Mouse (Mus musculus) midbrain, embryonic 15.5 days (tissue): ENCODE measurements at regions not wholly inside any gene's neighbourhood (a gene's known extent, or its start where the extent isn't known, plus 50 kb on each side); places are given as distances from the start of the nearest gene placed in this dataset.

Source experiments
- ATAC-seq: fragments of 200-750 bp; cut with Nextera tagmentation; replicated peaks from 2 replicates; pipeline ENCODE4 v1.8.0; 2017; ENCODE audit warnings: moderate TSS enrichment
- H3K27ac ChIP-seq: fragments of 300-500 bp; sonication (generic); 2 replicates; pipeline ENCODE4 v1.5.1; 2015; ENCODE audit warnings: mild to moderate bottlenecking, inconsistent platforms
- H3K27me3 ChIP-seq: fragments of 300-500 bp; sonication (generic); replicated peaks from 2 replicates; pipeline ENCODE4 v1.6.1; 2015; ENCODE audit warnings: inconsistent platforms
- H3K36me3 ChIP-seq: fragments of 300-500 bp; sonication (generic); replicated peaks from 2 replicates; pipeline ENCODE4 v1.6.1; 2015; ENCODE audit warnings: inconsistent platforms
- H3K4me1 ChIP-seq: fragments of 300-500 bp; sonication (generic); 2 replicates; pipeline ENCODE4 v1.6.1; 2015; ENCODE audit warnings: inconsistent platforms
- H3K4me2 ChIP-seq: fragments of 300-500 bp; sonication (generic); 2 replicates; pipeline ENCODE4 v1.6.1; 2015; ENCODE audit warnings: inconsistent platforms, mild to moderate bottlenecking, moderate library complexity
- H3K4me3 ChIP-seq: fragments of 300-500 bp; sonication (generic); 2 replicates; pipeline ENCODE4 v1.5.1; 2015; ENCODE audit warnings: mild to moderate bottlenecking, inconsistent platforms
- H3K9ac ChIP-seq: fragments of 300-500 bp; sonication (generic); 2 replicates; pipeline ENCODE4 v1.6.1; 2015; ENCODE audit warnings: mild to moderate bottlenecking, inconsistent platforms
- H3K9me3 ChIP-seq: fragments of 300-500 bp; sonication (generic); 2 replicates; pipeline ENCODE4 v1.6.1; 2016; ENCODE audit warnings: inconsistent platforms
- WGBS: fragments of 180-500 bp; shearing (Covaris S2); methylation state at CpG from one replicate; pipeline ENCODE4 v1.1.7; 2015; ENCODE audit warnings: mixed read lengths; 5-methylcytosine and 5-hydroxymethylcytosine counted together

GRCm38 (mm10) chr19:59649421-59649820 is 191.2 kb downstream of the Emx2 start:
- ATAC-seq, result no peak
- H3K4me2 ChIP-seq, result no peak overlapping the region
- H3K4me3 ChIP-seq, result no peak overlapping the region
- no peaks in the 10 kb centered on the region for H3K9me3 ChIP-seq
- 64% methylated on average over 5 of the region's 5 CpGs for WGBS
- H3K4me1 ChIP-seq, result peaks cover 8% of the 10 kb centered on the region
- no peaks in the 10 kb centered on the region for H3K27me3 ChIP-seq
- no peaks in the 10 kb centered on the region for H3K36me3 ChIP-seq
- H3K27ac ChIP-seq, result no peak overlapping the region
- no peak overlapping the region for H3K9ac ChIP-seq

GRCm38 (mm10) chr19:59650611-59651329 is 192.6 kb downstream of the Emx2 start:
- WGBS, result 54% methylated on average over 10 of the region's 10 CpGs
- no peak overlapping the region for H3K4me3 ChIP-seq
- H3K27me3 ChIP-seq, result no peaks in the 10 kb centered on the region
- H3K27ac ChIP-seq, result no peak overlapping the region
- H3K4me2 ChIP-seq, result no peak overlapping the region
- no peaks in the 10 kb centered on the region for H3K36me3 ChIP-seq
- ATAC-seq, result no peak
- H3K9me3 ChIP-seq, result no peaks in the 10 kb centered on the region
- peaks cover 8% of the 10 kb centered on the region for H3K4me1 ChIP-seq
- H3K9ac ChIP-seq, result no peak overlapping the region

- no peaks in the 10 kb centered on the region for H3K9me3 ChIP-seq
- no peak overlapping the region for H3K4me3 ChIP-seq
- H3K27me3 ChIP-seq, result no peaks in the 10 kb centered on the region
- H3K36me3 ChIP-seq, result no peaks in the 10 kb centered on the region
- peaks cover 8% of the 10 kb centered on the region for H3K4me1 ChIP-seq
- H3K27ac ChIP-seq, result no peak overlapping the region
- 56% methylated on average over 18 of the region's 18 CpGs for WGBS
- no peak overlapping the region for H3K9ac ChIP-seq
- no peak for ATAC-seq
- no peak overlapping the region for H3K4me2 ChIP-seq
These were observed 195.6 kb downstream of the Emx2 start for GRCm38 (mm10) chr19:59653631-59654367.

- Histone ChIP-seq H3K9me3 (no peaks in the 10 kb centered on the region), H3K4me1 (peaks cover 8% of the 10 kb centered on the region), H3K4me2 (no peak overlapping the region), H3K36me3 (no peaks in the 10 kb centered on the region), H3K27me3 (no peaks in the 10 kb centered on the region), H3K4me3 (no peak overlapping the region), H3K27ac (no peak overlapping the region), H3K9ac (no peak overlapping the region)
- ATAC-seq, result no peak
- 91% methylated on average over 2 of the region's 2 CpGs for WGBS
These were observed 197.1 kb downstream of the Emx2 start for GRCm38 (mm10) chr19:59655321-59655720.

GRCm38 (mm10) chr19:59669793-59670192 is 211.6 kb downstream of the Emx2 start:
- Histone ChIP-seq H3K4me2 (no peak overlapping the region), H3K4me3 (no peak overlapping the region), H3K36me3 (no peaks in the 10 kb centered on the region), H3K27me3 (no peaks in the 10 kb centered on the region), H3K27ac (no peak overlapping the region), H3K4me1 (no peaks in the 10 kb centered on the region), H3K9ac (no peak overlapping the region), H3K9me3 (no peaks in the 10 kb centered on the region)
- no peak for ATAC-seq

- Histone ChIP-seq H3K27me3 (no peaks in the 10 kb centered on the region), H3K36me3 (no peaks in the 10 kb centered on the region), H3K9ac (no peak overlapping the region), H3K9me3 (no peaks in the 10 kb centered on the region), H3K27ac (no peak overlapping the region), H3K4me2 (no peak overlapping the region), H3K4me1 (no peaks in the 10 kb centered on the region), H3K4me3 (no peak overlapping the region)
- ATAC-seq, result no peak
These were observed 215.4 kb downstream of the Emx2 start for GRCm38 (mm10) chr19:59673537-59673936.

- ATAC-seq, result no peak
- WGBS, result 64% methylated on average over 7 of the region's 7 CpGs
- H3K27ac ChIP-seq, result no peak overlapping the region
- no peak overlapping the region for H3K4me2 ChIP-seq
- no peak overlapping the region for H3K4me3 ChIP-seq
- H3K9me3 ChIP-seq, result no peaks in the 10 kb centered on the region
- H3K36me3 ChIP-seq, result no peaks in the 10 kb centered on the region
- H3K9ac ChIP-seq, result no peak overlapping the region
- H3K27me3 ChIP-seq, result no peaks in the 10 kb centered on the region
- no peaks in the 10 kb centered on the region for H3K4me1 ChIP-seq
These were observed 221.0 kb downstream of the Emx2 start for GRCm38 (mm10) chr19:59679191-59679590.

GRCm38 (mm10) chr19:59680356-59680755 is 222.2 kb downstream of the Emx2 start:
- Histone ChIP-seq H3K4me2 (no peak overlapping the region), H3K4me1 (no peaks in the 10 kb centered on the region), H3K36me3 (no peaks in the 10 kb centered on the region), H3K9me3 (no peaks in the 10 kb centered on the region), H3K9ac (no peak overlapping the region), H3K27me3 (no peaks in the 10 kb centered on the region), H3K4me3 (no peak overlapping the region), H3K27ac (no peak overlapping the region)
- ATAC-seq, result no peak
- 91% methylated on average over 4 of the region's 4 CpGs for WGBS

- no peak overlapping the region for H3K4me2 ChIP-seq
- no peak overlapping the region for H3K9ac ChIP-seq
- H3K9me3 ChIP-seq, result no peaks in the 10 kb centered on the region
- no peak overlapping the region for H3K27ac ChIP-seq
- no peak overlapping the region for H3K4me3 ChIP-seq
- no peak for ATAC-seq
- no peaks in the 10 kb centered on the region for H3K36me3 ChIP-seq
- H3K4me1 ChIP-seq, result no peaks in the 10 kb centered on the region
- no peaks in the 10 kb centered on the region for H3K27me3 ChIP-seq
- WGBS, result 83% methylated on average over 7 of the region's 7 CpGs
These were observed 226.1 kb downstream of the Emx2 start for GRCm38 (mm10) chr19:59684292-59684691.

GRCm38 (mm10) chr19:59685826-59686717 is 227.9 kb downstream of the Emx2 start:
- no peak for ATAC-seq
- Histone ChIP-seq H3K4me2 (no peak overlapping the region), H3K9ac (no peak overlapping the region), H3K9me3 (no peaks in the 10 kb centered on the region), H3K27me3 (no peaks in the 10 kb centered on the region), H3K4me1 (no peaks in the 10 kb centered on the region), H3K4me3 (no peak overlapping the region), H3K27ac (no peak overlapping the region), H3K36me3 (no peaks in the 10 kb centered on the region)
- 50% methylated on average over 19 of the region's 19 CpGs for WGBS

- ATAC-seq, result no peak
- Histone ChIP-seq H3K27ac (no peak overlapping the region), H3K4me3 (no peak overlapping the region), H3K27me3 (no peaks in the 10 kb centered on the region), H3K4me2 (no peak overlapping the region), H3K36me3 (no peaks in the 10 kb centered on the region), H3K4me1 (no peaks in the 10 kb centered on the region), H3K9ac (no peak overlapping the region), H3K9me3 (no peaks in the 10 kb centered on the region)
- 84% methylated on average over 7 of the region's 7 CpGs for WGBS
These were observed 229.0 kb downstream of the Emx2 start for GRCm38 (mm10) chr19:59687206-59687605.

- ATAC-seq, result no peak
These were observed 229.5 kb downstream of the Emx2 start for GRCm38 (mm10) chr19:59687681-59688080.

More at GRCm38 (mm10) chr19:59687681-59688080, 229.5 kb downstream of the Emx2 start:
- no peak overlapping the region for H3K4me2 ChIP-seq
- H3K4me1 ChIP-seq, result no peaks in the 10 kb centered on the region
- H3K27ac ChIP-seq, result no peak overlapping the region
- H3K36me3 ChIP-seq, result no peaks in the 10 kb centered on the region
- H3K9ac ChIP-seq, result no peak overlapping the region
- H3K4me3 ChIP-seq, result no peak overlapping the region
- H3K27me3 ChIP-seq, result no peaks in the 10 kb centered on the region
- H3K9me3 ChIP-seq, result no peaks in the 10 kb centered on the region
- 82% methylated on average over 1 of the region's 1 CpGs for WGBS
